Mouse (Mus musculus) kidney, adult 18-20 months (tissue): Measurements from ENCODE around the gene Adat2.

Experiments used
- DNase-seq: peaks from one replicate; pipeline ENCODE4 v3.0.0; 2021

The Adat2 gene

GRCm38 (mm10) chr10:13596866-13597265 is 44.2 kb downstream of the Adat2 start:
- DNase-seq: no peak

- no peak for DNase-seq
These were observed 44.8 kb downstream of the Adat2 start for GRCm38 (mm10) chr10:13597491-13597890.

GRCm38 (mm10) chr10:13600926-13601325 is 48.2 kb downstream of the Adat2 start:
- DNase-seq: no peak
